8 mouse cellular contexts compared by ENCODE assay signal in the genomic region with DNA sequence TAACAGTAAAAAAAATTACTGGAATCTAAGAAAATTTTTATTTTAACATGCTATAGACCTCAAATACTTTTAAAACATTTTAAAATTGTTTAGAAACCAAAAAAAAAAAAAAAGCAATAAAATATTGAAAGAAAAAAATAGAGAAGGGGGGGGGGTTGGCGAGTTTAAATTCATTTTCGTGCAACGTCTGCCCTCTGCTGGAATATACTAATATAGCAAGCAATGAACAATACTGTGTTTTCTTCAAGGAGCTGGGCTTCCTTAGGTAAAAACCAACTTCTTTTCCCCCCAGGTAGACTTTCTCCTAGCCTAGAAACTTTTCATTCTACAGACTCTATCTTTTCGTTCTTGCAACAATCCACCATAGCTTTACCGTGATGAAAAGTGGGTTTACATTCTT. TPM values are rescaled to one million over a fixed set of nuclear protein-coding genes. Genes with fewer than 3 reads are reported as not detected.
DNase-seq lines count a peak whose midpoint lies in the region; ATAC-seq lines count a peak whose summit lies in the region.

No protein-coding gene starts in this region.

- H3K9me3 ChIP-seq in embryonic facial prominence, embryonic 11.5 days (replicated peaks; ENCODE audit: control insufficient read depth, low read length) = no peaks in the 10 kb centered on the region
- no peaks in the 10 kb centered on the region for H3K9me3 ChIP-seq in embryonic facial prominence, embryonic 10.5 days

- no peaks in the 10 kb centered on the region for H3K36me3 ChIP-seq in embryonic facial prominence, embryonic 11.5 days (replicated peaks; ENCODE audit: control insufficient read depth, insufficient read depth, low read depth, low read length)
- H3K36me3 ChIP-seq in embryonic facial prominence, embryonic 10.5 days (replicated peaks) = no peaks in the 10 kb centered on the region

- no peaks in the 10 kb centered on the region for H3K4me1 ChIP-seq in embryonic facial prominence, embryonic 11.5 days (ENCODE audit: control insufficient read depth, insufficient read depth, low read length)
- H3K4me1 ChIP-seq in embryonic facial prominence, embryonic 10.5 days = peaks cover 9% of the 10 kb centered on the region

- intact Hi-C loops in left cerebral cortex, postnatal 10 days (cut with DNase I) = loop anchor here (5.0 to 10.0 kb wide), 5 partner anchors 123 to 970 kb away; no protein-coding TSS in a partner anchor

- WGBS in embryonic facial prominence, embryonic 11.5 days = 11% methylated on average over 5 of the region's 5 CpGs
- WGBS in embryonic facial prominence, embryonic 10.5 days = 14% methylated on average over 5 of the region's 5 CpGs

- H3K9ac ChIP-seq in embryonic facial prominence, embryonic 11.5 days (replicated peaks; ENCODE audit: low read length) = no peak overlapping the region

- no peaks in the 10 kb centered on the region for H3K27me3 ChIP-seq in embryonic facial prominence, embryonic 11.5 days (ENCODE audit: control insufficient read depth, insufficient read depth, low read length)
- no peaks in the 10 kb centered on the region for H3K27me3 ChIP-seq in embryonic facial prominence, embryonic 10.5 days (replicated peaks; ENCODE audit: low read depth, poor library complexity, severe bottlenecking)

- DNase-seq in embryonic facial prominence, embryonic 11.5 days (ENCODE audit: low spot score) = peak; percentile 68
- DNase-seq in embryonic facial prominence, embryonic 10.5 days (ENCODE audit: low spot score) = no peak
- peak; percentile 38 for DNase-seq in left cerebral cortex, adult 11 months (ENCODE audit: low spot score)
- no peak for DNase-seq in left cerebral cortex, postnatal 10 days (ENCODE audit: extremely low spot score in 1 of 2, low spot score in 2 of 2)
- peak; percentile 71 for DNase-seq in NIH3T3 (ENCODE audit: low read depth)
- peak; percentile 7 for DNase-seq in lung, postnatal 14 days
- no peak for DNase-seq in thymus, postnatal 14 days
- DNase-seq in layer of hippocampus, adult 8-10 months (ENCODE audit: low spot score in 2 of 2) = no peak

- no peak overlapping the region for H3K4me3 ChIP-seq in embryonic facial prominence, embryonic 11.5 days (ENCODE audit: low read depth, low read length)
- no peak overlapping the region for H3K4me3 ChIP-seq in embryonic facial prominence, embryonic 10.5 days

- H3K27ac ChIP-seq in embryonic facial prominence, embryonic 11.5 days (replicated peaks; ENCODE audit: low read depth, low read length) = no peak overlapping the region
- H3K27ac ChIP-seq in embryonic facial prominence, embryonic 10.5 days (replicated peaks) = no peak overlapping the region

- H3K4me2 ChIP-seq in embryonic facial prominence, embryonic 11.5 days (ENCODE audit: low read depth, low read length) = no peak overlapping the region

- no peak for ATAC-seq in embryonic facial prominence, embryonic 11.5 days (replicated peaks; ENCODE audit: insufficient number of reproducible peaks, low FRiP score, low TSS enrichment, low read depth)

RNA-seq across cellular contexts. Expression of gene Ifih1, which starts 18.3 kb away (rescaled TPM):
- polyA plus RNA-seq in embryonic facial prominence, embryonic 11.5 days (2014; fragmentation: Nextera tagmentation; extraction: Ambion mirVana) = 0.87 and 1.7 TPM in 2 replicates
- 0.45 and 0.62 TPM in 2 replicates for polyA plus RNA-seq in embryonic facial prominence, embryonic 10.5 days (2016; fragmentation: Nextera tagmentation; extraction: Ambion mirVana)
- total RNA-seq in left cerebral cortex, postnatal 10 days (2021) = 1 to 10 TPM; 3.1 to 3.5 TPM
- 1 to 10 TPM; 2.3 to 5.9 (median 4.0) TPM for total RNA-seq in layer of hippocampus, adult 8-10 months (2022)

RNA-seq across cellular contexts. Expression of gene Gca, which starts 36.4 kb away (rescaled TPM):
- 1.8 and 2.0 TPM in 2 replicates for polyA plus RNA-seq in embryonic facial prominence, embryonic 11.5 days (2014; fragmentation: Nextera tagmentation; extraction: Ambion mirVana)
- 2.3 TPM in 2 replicates for polyA plus RNA-seq in embryonic facial prominence, embryonic 10.5 days (2016; fragmentation: Nextera tagmentation; extraction: Ambion mirVana)
- total RNA-seq in left cerebral cortex, postnatal 10 days (2021) = 1 to 10 TPM; 8.9 to 9.9 TPM
- 10 to 100 TPM; 10.9 to 20.0 (median 13.0) TPM for total RNA-seq in layer of hippocampus, adult 8-10 months (2022)

RNA-seq across cellular contexts. Expression of gene Fap, which starts 53.9 kb away (rescaled TPM):
- polyA plus RNA-seq in embryonic facial prominence, embryonic 11.5 days (2014; fragmentation: Nextera tagmentation; extraction: Ambion mirVana) = 11.7 and 12.0 TPM in 2 replicates
- polyA plus RNA-seq in embryonic facial prominence, embryonic 10.5 days (2016; fragmentation: Nextera tagmentation; extraction: Ambion mirVana) = 3.0 and 7.6 TPM in 2 replicates
- 1 to 10 TPM; 2.6 to 4.0 TPM for total RNA-seq in left cerebral cortex, postnatal 10 days (2021)
- 1 to 10 TPM in 1 of 4 experiments, under 1 TPM in 3; 0.47 to 1.2 (median 0.85) TPM for total RNA-seq in layer of hippocampus, adult 8-10 months (2022)

Comparison
In these comparisons a context has a peak if more than half of its experiments do, and no peak if none do; other contexts are left out.
1. DNase-seq: peak in embryonic facial prominence, embryonic 11.5 days (single experiment), left cerebral cortex, adult 11 months (single experiment), NIH3T3 (single experiment) and lung, postnatal 14 days (single experiment); none in embryonic facial prominence, embryonic 10.5 days (single experiment), left cerebral cortex, postnatal 10 days (0 of 2), thymus, postnatal 14 days (single experiment) and layer of hippocampus, adult 8-10 months (0 of 2).